Mouse (Mus musculus) A20 (cell line): ENCODE data around the gene Prkce.

Source experiments
- DNase-seq: peaks from one replicate; pipeline ENCODE4 v3.0.0-alpha.2; 2011; ENCODE audit warnings: low read depth, low spot score

Prkce gene

GRCm38 (mm10) chr17:86443886-86444285 lies 276.3 kb downstream of the Prkce start:
- DNase-seq: peak; percentile 59

- peak; percentile 99 for DNase-seq
These were observed 277.2 kb downstream of the Prkce start for GRCm38 (mm10) chr17:86444578-86445419.

- DNase-seq: no peak
These were observed 277.8 kb downstream of the Prkce start for GRCm38 (mm10) chr17:86445420-86445720.

GRCm38 (mm10) chr17:86445900-86446299 lies 278.3 kb downstream of the Prkce start:
- DNase-seq: peak; percentile 90

GRCm38 (mm10) chr17:86447101-86447598 lies 279.6 kb downstream of the Prkce start:
- peak; percentile 90 for DNase-seq

DNA sequence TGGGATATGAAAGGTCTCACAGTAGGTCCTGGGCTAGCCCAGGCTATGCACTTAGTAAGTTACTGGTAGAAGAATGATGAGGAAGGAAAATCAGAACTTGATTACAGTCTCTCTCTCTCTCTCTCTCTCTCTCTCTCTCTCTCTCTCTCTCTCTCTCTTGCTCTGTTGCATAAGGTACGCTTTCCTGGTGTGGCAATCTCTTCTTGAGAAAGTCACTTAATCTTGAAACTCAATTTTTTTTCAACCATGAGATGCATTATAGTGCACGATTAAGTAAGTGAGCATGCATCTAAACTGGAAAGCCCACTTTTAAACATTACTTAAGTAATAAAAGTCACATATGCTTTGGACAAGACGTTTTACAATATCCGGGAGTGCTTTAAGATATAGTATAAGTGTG lies 285.3 kb downstream of the Prkce start:
- DNase-seq: no peak

GRCm38 (mm10) chr17:86453673-86454350 lies 286.2 kb downstream of the Prkce start:
- DNase-seq: no peak

GRCm38 (mm10) chr17:86454351-86454706 lies 286.7 kb downstream of the Prkce start:
- no peak for DNase-seq

GRCm38 (mm10) chr17:86456512-86456911 lies 288.9 kb downstream of the Prkce start:
- DNase-seq: no peak

DNA sequence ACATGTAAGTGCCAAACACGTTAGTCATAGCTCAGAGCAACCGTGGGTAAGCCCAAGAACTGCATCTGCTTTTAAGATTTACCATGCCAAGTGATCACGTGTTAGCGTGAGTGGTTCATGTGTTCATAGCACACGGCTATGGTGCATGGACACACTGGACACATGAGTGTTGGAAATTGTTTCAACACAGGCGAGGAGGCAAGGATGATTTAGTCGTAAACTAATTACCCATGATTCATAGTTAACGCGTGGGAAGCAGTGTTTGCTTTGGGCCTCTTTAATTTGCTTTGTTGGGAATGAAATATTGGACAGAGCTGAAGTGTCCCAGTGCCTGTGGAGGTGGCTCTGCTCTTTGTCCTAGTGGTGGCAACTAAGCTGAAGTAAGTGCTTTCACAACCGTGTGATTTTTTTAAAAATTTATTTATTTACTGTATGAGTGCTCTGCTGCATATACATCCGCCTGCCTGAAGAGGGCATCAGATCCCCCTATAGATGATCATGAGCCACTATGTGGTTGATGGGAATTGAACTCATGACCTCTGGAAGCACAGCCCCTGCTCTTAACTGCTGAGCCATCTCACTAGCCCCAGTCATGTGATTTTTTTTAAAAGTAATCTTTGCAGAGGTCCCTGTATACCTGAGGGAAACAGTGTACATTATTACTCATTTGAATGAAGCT lies 290.9 kb downstream of the Prkce start:
- peak; percentile 38 for DNase-seq

GRCm38 (mm10) chr17:86460645-86461430 lies 293.3 kb downstream of the Prkce start:
- no peak for DNase-seq

GRCm38 (mm10) chr17:86463369-86463768 lies 295.8 kb downstream of the Prkce start:
- DNase-seq: no peak

DNA sequence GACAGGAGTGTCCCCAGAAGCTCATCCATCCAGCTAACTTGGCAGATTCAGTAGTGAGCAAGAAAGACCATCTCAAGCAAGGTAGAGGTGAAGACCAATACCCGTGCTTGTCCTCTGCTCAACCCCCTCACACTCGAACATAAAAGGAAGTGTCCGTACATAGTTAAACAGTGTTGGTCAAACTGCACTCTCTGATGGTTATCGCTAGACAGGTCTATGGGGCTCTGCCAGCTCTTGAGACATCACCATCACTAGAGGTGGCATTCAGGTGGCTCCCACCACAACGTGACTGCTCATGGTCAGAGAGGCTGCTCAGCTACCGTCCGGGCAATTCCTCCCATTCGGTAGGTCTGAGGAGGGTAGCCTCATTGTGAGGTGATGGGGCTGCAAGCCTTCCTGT lies 296.6 kb downstream of the Prkce start:
- DNase-seq: no peak

DNA sequence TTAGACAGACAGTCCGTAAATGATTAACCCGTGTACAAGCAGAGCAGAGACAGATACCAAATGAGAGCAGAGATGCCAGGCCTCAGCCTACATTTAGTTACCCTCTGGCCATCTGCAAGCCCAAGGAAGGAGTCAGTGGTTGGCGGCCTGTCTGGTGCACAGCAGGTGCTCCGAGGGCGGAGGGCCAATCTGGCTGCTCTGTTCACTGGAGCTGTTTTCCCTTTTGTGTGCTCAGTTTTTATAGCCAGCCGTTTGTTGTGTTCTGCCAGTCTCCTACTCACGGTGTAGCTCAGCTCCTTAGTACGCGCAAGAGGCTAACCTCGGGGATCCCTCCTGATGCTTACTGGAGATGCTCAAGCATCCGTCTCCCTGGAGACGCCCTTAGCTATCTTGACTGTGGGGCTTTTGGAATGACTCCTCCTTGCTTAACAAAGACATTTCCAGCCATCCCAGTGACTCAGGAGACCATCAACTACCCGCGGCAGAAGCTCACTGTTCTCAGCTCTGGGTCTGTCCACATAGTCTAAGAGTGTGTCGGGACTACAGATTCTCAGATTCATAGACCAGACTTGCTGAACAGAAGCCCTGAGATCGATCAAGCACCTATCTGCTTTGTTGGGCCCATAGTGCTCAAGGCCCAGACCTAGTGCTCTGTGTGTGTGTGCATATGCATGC lies 297.2 kb downstream of the Prkce start:
- DNase-seq: no peak

- no peak for DNase-seq
These were observed 298.3 kb downstream of the Prkce start for GRCm38 (mm10) chr17:86465865-86466264.

GRCm38 (mm10) chr17:86466412-86466811 lies 298.8 kb downstream of the Prkce start:
- DNase-seq: no peak

DNA sequence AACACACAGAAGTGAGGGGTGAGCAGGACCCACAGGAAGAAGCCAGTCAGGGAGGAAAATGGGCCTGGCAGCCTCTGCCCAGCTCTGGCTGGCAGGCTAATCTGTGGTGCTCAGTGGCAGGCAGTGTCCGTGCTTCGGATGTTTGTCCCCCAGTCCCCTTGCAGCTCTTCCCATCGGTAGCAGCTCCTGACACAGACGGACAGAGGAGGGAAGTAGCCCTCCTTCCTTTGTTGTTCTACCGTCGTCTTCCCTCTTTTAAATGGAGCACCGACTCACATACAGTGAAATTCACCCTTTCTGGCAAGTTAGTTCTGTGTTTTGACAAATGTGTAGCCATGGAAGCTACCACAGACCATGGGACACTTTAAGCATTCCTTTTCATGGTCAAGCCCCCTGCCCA lies 299.3 kb downstream of the Prkce start:
- no peak for DNase-seq

GRCm38 (mm10) chr17:86467291-86467898 lies 299.8 kb downstream of the Prkce start:
- peak; percentile 46 for DNase-seq

- DNase-seq: peak; percentile 15
These were observed 300.4 kb downstream of the Prkce start for GRCm38 (mm10) chr17:86467967-86468366.

DNA sequence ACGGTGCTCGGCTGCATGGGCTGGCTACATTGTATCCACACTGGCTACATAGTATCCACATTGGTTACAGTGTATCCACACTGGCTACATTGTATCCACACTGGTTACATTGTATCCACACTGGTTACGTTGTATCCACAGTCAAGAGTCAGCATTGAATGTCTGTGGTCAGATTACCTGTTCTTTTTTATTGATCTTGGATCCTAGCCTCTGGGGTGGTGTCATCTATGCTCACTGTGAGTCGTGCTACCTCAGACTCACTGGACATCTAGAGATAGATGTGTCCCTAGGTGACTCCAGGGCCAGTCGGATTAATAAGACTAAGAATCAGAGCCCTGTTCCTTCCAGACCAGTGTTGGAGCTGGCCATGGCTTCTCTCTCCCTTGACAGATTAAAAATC lies 302.6 kb downstream of the Prkce start:
- no peak for DNase-seq

GRCm38 (mm10) chr17:86471684-86472083 lies 304.1 kb downstream of the Prkce start:
- DNase-seq: peak; percentile 63
